Mouse (Mus musculus): ENCODE results near the gene Mapkapk2.

DNA sequence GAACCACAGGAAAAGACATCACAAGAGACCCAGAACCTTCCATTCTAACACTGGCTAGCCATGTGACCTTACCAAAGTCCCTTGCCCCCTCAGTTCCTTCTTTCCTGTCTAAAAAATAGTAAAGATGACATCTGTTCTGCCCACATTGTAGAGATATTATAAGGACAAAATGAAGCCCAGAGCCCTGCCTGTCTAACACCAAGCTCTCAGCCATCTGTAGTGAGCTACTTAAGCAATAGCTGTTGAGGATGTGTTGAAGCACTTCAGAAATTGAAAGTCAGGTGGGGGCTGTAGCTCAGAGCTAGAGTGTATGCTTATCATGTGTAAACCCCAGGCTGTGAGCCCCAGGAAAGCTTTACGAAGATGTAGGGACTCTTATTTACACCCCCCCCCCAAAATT lies 3.2 kb upstream of the Mapkapk2 start:
- no peak for TF ChIP-seq MXI1 (IDR thresholded peaks at IDR 0.05; ENCODE audit: low read depth, low read length)
- no peak for TF ChIP-seq TAL1 (IDR thresholded peaks at IDR 0.05; ENCODE audit: low read length)
- TF ChIP-seq POLR2A (IDR thresholded peaks at IDR 0.05; ENCODE audit: control insufficient read depth in 1 of 2, insufficient read depth in 1 of 2, low read depth in 1 of 2, low read length in 2 of 2, poor library complexity in 1 of 2): no peak
- TF ChIP-seq MEF2A (IDR thresholded peaks at IDR 0.05; ENCODE audit: extremely low read depth, insufficient replicate concordance, low read depth, low read length, poor library complexity, severe bottlenecking): no peak
- no peak for TF ChIP-seq USF1 (IDR thresholded peaks at IDR 0.05; ENCODE audit: low read depth, low read length)
- no peak for TF ChIP-seq TCF12 (IDR thresholded peaks at IDR 0.05; ENCODE audit: low read depth, low read length)
